Mouse (Mus musculus): ENCODE results near the gene Tmem189.

Gene Tmem189

DNA sequence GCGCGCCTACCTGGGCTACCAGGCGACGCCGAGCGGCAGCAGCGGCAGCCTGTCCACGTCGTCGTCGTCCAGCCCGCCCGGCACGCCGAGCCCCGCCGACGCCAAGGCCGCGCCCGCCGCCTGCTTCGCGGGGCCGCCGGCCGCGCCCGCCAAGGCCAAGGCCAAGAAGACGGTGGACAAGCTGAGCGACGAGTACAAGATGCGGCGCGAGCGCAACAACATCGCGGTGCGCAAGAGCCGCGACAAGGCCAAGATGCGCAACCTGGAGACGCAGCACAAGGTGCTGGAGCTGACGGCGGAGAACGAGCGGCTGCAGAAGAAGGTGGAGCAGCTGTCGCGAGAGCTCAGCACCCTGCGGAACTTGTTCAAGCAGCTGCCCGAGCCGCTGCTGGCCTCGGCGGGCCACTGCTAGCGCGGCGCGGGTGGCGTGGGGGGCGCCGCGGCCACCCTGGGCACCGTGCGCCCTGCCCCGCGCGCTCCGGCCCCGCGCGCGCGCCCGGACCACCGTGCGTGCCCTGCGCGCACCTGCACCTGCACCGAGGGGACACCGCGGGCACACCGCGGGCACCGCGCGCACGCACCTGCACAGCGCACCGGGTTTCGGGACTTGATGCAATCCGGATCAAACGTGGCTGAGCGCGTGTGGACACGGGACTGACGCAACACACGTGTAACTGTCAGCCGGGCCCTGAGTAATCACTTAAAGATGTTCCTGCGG lies at the start of gene Tmem189:
Gene Tmem189 (minus strand): TSS at position 322 of the 718 bp plus-strand sequence.
- in situ Hi-C loops (cut with MboI; ENCODE audit: low sequenced_read_pairs) = loop anchor here (5.0 kb wide), 1 partner anchor 203 kb away; no protein-coding TSS in a partner anchor

DNA sequence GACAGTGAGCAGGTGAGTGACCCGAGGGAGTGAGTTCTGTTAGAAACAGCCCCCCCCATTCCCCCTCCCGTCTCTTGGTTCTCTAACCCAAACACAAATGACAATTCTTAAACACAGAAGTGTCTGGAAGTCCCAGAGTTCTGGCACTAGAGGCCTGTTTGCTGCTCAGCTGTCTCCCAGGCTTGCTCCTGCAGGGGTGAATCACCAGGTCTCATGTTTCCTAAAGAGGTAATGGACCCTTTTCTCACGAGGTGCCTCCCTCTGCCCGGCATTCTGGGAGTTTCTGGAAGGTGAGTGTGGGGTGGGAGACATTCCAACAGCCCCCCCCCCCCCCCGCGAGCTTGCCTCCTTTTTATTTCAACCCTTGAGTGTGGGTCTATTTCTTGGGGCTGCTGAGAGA lies 49.4 kb upstream of the Tmem189 start:
- in situ Hi-C loops (cut with MboI; ENCODE audit: low sequenced_read_pairs) = no loop called here

- in situ Hi-C loops (cut with MboI; ENCODE audit: low sequenced_read_pairs) = no loop called here
Measured at GRCm38 (mm10) chr2:167734861-167735260, 45.2 kb upstream of the Tmem189 start.

- in situ Hi-C loops (cut with MboI; ENCODE audit: low sequenced_read_pairs) = no loop called here
Measured at GRCm38 (mm10) chr2:167731149-167731548, 41.5 kb upstream of the Tmem189 start.

GRCm38 (mm10) chr2:167730036-167730435 lies 40.4 kb upstream of the Tmem189 start:
- in situ Hi-C loops (cut with MboI; ENCODE audit: low sequenced_read_pairs) = no loop called here

DNA sequence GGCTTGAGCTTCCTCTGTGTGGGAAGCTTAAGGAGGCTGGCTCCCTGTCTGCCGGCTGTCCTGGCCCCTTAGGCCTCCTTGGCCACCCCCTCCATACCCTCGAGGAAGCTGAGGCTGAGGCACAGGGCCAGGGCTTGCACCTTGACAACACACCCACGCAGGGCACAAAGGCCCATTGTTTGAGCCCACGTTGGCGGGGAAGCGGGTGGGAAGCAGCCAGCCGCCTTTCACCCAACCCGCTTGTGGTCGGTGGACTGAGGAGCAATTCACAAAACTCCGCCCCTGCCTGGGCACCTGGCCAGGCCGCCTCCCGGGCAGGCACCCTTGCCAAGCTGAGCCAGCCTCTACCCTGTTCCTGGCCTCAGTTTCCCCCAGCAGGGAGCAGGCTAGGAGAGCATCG lies 37.5 kb upstream of the Tmem189 start:
- in situ Hi-C loops (cut with MboI; ENCODE audit: low sequenced_read_pairs) = no loop called here

GRCm38 (mm10) chr2:167725879-167726278 lies 36.3 kb upstream of the Tmem189 start:
- in situ Hi-C loops (cut with MboI; ENCODE audit: low sequenced_read_pairs) = no loop called here

- in situ Hi-C loops (cut with MboI; ENCODE audit: low sequenced_read_pairs) = no loop called here
Measured at GRCm38 (mm10) chr2:167723589-167724206, 34.1 kb upstream of the Tmem189 start.

GRCm38 (mm10) chr2:167722538-167722937 lies 32.9 kb upstream of the Tmem189 start:
- in situ Hi-C loops (cut with MboI; ENCODE audit: low sequenced_read_pairs) = no loop called here

DNA sequence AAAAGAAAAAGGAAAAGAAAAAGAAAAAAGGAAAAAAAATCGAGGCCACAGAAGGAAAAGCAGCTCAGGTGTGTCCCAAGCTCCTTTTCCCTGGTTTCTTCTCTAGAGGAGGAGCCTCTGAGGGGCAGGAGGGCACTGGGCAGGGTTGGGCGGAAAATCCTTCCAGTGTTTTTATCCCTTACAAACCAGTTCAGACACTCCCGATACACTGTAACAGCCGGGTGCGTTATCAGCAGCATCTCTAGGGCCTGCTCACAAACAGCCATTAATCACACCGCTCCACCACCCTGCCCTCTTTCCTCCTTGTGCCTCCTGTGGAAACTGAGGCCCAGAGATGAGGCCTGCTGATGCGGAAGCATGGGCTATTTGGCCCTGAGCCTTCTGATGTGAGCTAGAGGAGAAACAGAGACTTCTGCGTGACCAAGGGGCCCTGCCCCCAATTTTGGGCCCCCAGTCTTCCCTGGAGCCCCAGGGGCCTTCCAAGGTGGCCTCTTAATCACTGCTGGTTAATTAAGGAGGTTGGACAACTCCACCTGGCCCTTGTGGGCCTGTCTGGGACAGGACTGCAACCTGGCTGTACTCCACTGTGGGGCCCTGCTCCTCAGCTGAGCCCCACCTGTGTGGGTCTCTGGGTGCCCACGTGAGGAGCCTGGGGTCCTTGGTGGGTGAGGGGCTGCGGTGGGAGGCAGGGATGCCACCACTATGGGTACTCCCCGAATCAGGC lies 31.7 kb upstream of the Tmem189 start:
- in situ Hi-C loops (cut with MboI; ENCODE audit: low sequenced_read_pairs) = no loop called here

DNA sequence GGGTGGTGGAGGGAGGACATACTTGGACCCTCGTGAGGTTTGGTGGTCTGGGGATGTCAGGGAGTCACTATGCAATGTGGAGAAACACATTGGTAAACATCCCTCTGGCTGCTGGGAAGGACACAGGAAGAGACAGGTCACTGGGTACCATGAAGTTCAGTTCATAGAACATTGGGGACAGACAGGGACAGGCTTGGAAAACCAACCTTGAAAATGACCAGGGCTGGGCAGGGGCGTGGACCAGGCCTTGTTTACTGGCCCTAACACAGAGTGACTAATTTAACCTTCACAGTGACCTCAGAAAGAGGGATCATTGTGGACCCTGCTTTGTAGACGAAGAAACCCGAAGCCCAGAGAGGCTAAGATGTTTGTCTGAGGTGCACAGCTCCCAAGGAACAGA lies 29.9 kb upstream of the Tmem189 start:
- in situ Hi-C loops (cut with MboI; ENCODE audit: low sequenced_read_pairs) = no loop called here

GRCm38 (mm10) chr2:167717208-167717607 lies 27.6 kb upstream of the Tmem189 start:
- in situ Hi-C loops (cut with MboI; ENCODE audit: low sequenced_read_pairs) = no loop called here

DNA sequence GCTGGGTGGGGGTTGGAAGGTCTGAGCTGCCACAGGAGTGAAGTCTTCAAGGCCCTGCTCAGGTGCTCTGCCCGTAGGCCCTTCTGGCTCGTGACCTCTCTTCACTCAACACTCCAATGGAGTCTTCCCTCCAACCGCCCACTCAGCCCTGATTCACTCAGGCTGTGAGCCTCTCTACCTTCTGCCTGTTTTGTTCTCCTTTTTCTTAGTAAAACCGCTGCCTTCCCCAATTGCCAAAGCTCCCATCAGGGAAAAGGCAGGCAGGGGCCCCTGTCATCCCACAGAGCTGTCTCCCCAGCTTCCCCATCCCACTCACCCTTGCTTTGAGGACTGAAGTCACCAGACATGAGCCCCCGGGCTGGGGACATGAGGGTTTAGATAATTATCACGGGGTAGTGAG lies 25.4 kb upstream of the Tmem189 start:
- in situ Hi-C loops (cut with MboI; ENCODE audit: low sequenced_read_pairs) = no loop called here

GRCm38 (mm10) chr2:167714298-167714697 lies 24.7 kb upstream of the Tmem189 start:
- in situ Hi-C loops (cut with MboI; ENCODE audit: low sequenced_read_pairs) = no loop called here

DNA sequence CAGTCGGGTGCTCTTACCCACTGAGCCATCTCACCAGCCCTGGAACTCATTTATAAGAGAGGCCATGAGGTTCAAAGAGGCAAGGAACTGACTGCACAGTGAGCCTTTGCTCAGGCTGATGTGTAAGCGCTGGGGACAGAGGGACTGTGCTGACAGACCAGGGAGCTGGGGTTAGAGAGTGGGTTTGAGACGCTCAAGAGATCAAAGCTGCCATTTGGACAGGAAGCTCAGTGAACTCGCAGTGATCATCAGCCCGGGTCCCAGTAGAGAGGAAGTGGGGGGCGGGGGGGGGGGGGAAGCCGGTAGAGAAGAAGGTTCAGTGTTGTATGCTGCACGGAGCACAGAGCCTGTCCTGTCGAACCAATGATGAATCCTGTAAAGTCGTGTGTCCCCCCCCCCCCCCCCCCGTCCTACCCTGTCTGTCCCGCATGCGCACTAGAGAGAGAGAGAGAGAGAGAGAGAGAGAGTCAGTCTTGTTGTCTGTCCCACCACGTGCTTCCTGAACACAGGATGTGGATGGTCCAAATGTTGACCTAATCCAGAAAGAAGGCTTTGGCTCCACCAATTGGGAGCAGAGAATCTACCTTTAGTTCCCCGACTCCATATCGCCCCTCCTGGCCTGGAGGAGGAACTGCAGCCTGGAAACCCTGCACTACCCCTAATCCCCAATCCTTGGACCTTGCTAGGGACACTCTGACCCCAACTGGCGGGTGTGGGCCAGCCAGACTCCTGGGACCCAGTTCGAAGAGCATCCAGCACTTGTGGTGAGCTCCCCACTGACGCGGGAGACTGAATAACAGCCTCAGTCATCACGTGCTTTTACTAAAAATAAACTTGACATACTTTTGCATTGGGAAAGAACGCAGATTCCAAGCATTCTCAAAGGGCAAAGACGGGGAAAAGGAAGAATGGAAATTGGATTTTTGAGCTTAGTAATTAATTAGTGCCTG lies 23.5 kb upstream of the Tmem189 start:
- in situ Hi-C loops (cut with MboI; ENCODE audit: low sequenced_read_pairs) = no loop called here

GRCm38 (mm10) chr2:167710574-167710973 lies 21.0 kb upstream of the Tmem189 start:
- in situ Hi-C loops (cut with MboI; ENCODE audit: low sequenced_read_pairs) = no loop called here

- in situ Hi-C loops (cut with MboI; ENCODE audit: low sequenced_read_pairs) = no loop called here
Measured at GRCm38 (mm10) chr2:167709969-167710368, 20.3 kb upstream of the Tmem189 start.

DNA sequence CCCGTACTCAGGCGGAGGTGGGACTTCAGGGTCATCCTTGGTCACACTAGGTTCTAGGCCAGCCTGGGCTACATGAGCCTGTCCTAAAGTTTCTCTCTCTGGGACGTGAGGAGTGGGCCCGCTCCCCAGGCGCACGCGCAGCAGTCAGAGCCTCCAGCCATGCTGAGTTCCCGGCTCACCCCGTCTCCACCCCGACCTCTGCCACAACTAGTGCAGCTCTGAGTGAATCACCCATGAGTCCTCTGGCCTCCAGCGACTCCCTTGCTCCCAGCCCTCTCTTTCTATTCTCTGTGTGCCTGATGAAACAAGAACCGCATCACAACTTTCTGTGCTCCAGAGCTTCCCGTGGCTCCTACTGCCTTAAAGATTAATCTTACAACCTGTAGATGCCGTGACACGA lies 18.8 kb upstream of the Tmem189 start:
- in situ Hi-C loops (cut with MboI; ENCODE audit: low sequenced_read_pairs) = no loop called here

DNA sequence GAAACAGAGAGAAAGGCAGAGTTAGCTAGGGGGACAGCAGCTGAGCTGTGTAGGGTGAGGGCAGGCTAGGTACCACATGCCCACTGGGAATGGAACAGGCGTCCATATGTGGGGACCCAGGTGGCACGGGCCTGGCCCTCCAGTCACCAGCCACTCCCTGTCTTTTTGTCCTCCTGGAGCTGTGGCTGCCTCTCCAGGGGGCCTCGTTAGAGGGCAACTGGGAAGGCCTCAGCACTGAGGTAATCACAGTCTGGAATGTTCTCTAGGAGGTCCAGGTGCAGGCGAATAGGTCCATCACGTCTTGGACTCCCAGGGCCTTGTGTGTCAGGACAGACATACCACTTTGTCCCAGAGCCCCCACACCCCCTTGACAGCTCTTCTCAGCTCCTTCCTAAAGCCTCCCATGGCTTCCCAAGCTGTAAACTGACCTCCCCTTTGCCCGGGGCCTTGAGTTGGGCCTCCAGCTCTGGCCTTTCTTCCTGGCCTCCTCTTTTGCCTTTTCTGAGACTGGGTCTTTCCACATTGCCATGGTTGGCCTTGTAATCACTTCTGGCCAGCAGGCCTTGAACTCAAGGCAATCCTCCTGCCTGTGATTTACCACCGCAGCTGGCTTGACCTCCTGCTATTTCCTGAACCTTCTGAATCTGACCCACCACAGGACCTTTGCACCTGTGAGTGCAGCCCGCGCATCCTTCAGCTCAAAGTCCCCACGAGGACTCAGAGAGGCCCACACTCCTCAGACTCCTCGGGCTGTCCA lies 16.7 kb upstream of the Tmem189 start:
- in situ Hi-C loops (cut with MboI; ENCODE audit: low sequenced_read_pairs) = no loop called here

DNA sequence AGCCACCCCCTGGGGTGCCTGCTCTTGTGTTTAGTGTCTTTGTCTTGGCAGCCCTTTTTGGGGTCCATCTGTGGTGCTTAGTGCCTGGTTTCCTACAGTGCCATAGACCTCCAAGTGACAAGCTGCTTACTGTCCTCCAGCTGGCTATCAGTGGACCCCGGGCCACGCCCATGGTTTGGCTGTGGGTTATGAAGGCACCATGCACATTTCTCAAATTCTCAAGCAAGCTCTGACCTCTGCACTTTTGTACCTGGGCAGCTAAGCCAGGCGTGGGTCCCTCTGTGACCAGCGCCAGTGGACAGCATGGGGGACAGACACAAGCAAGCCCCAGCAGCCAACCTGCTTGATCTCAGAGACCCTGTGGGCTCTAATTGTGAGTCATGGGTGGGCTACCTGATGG lies 14.8 kb upstream of the Tmem189 start:
- in situ Hi-C loops (cut with MboI; ENCODE audit: low sequenced_read_pairs) = no loop called here
